ENCODE assay signal across 13 mouse cellular contexts in genomic region chr17:86786496-86786895, GRCm38 (mm10).
"Had no signal": no experiment of that assay in that cellular context is flagged by ENCODE, and none has a peak within 500 bp of the region (broad histone marks: within the 10 kb centered on the region; RNA-seq: fewer than 3 reads in every experiment).

No protein-coding gene starts in this region.

- H3K27ac ChIP-seq: limb, embryonic 13.5 days; liver, embryonic 14.5 days; midbrain, embryonic 10.5 days; neural tube, embryonic 15.5 days had no signal

- H3K27me3 ChIP-seq: limb, embryonic 13.5 days; neural tube, embryonic 15.5 days had no signal

- H3K9me3 ChIP-seq: limb, embryonic 13.5 days; midbrain, embryonic 10.5 days; neural tube, embryonic 15.5 days had no signal

- H3K36me3 ChIP-seq: limb, embryonic 13.5 days; midbrain, embryonic 10.5 days; neural tube, embryonic 15.5 days had no signal

- H3K4me2 ChIP-seq: lung, embryonic 14.5 days; neural tube, embryonic 15.5 days had no signal

- DNase-seq: kidney, adult 18-20 months; kidney, postnatal 14 days; left cerebral cortex, postnatal 4 days; lung, embryonic 14.5 days; lung, postnatal 10 days; lung, postnatal 4 days; midbrain, embryonic 14.5 days; right cerebral cortex, postnatal 4 days had no signal

- H3K4me3 ChIP-seq: limb, embryonic 13.5 days; midbrain, embryonic 10.5 days; myocyte; neural tube, embryonic 15.5 days had no signal

- H3K9ac ChIP-seq: limb, embryonic 13.5 days; liver, embryonic 14.5 days; lung, embryonic 14.5 days; neural tube, embryonic 15.5 days had no signal
